Mouse (Mus musculus) lung, embryonic 14.5 days (tissue): ENCODE results near the gene Ccsap. TPM values are rescaled to one million over a fixed set of nuclear protein-coding genes. Genes with fewer than 3 reads are reported as not detected.

Experiments used
- ATAC-seq: fragments of 200-750 bp; cut with Nextera tagmentation; 2 replicates; pipeline ENCODE4 v1.8.0; 2017; ENCODE audit warnings: mild to moderate bottlenecking, moderate TSS enrichment, moderate library complexity; ENCODE audit not compliant: insufficient read depth
- DNase-seq: peaks from one replicate; pipeline ENCODE4 v3.0.0-alpha.2; 2015
- H3K27ac ChIP-seq: fragments of 300-500 bp; sonication (generic); 2 replicates; pipeline ENCODE4 v1.5.1; 2014; ENCODE audit warnings: low read depth, mild to moderate bottlenecking, moderate library complexity
- H3K27me3 ChIP-seq: fragments of 300-500 bp; sonication (generic); 2 replicates; pipeline ENCODE4 v1.6.1; 2014; ENCODE audit warnings: low read length, control low read depth; ENCODE audit not compliant: insufficient read depth
- H3K36me3 ChIP-seq: fragments of 300-500 bp; sonication (generic); 2 replicates; pipeline ENCODE4 v1.6.1; 2014; ENCODE audit warnings: control low read depth; ENCODE audit not compliant: insufficient read depth
- H3K4me1 ChIP-seq: fragments of 300-500 bp; sonication (generic); 2 replicates; pipeline ENCODE4 v1.6.1; 2014; ENCODE audit warnings: antibody characterized with exemption, control low read depth; ENCODE audit not compliant: insufficient read depth
- H3K4me2 ChIP-seq: fragments of 300-500 bp; sonication (generic); 2 replicates; pipeline ENCODE4 v1.6.1; 2014; ENCODE audit warnings: mild to moderate bottlenecking
- H3K4me3 ChIP-seq: fragments of 300-500 bp; sonication (generic); 2 replicates; pipeline ENCODE4 v1.5.1; 2014; ENCODE audit warnings: low read depth, low read length
- H3K9ac ChIP-seq: fragments of 300-500 bp; sonication (generic); 2 replicates; pipeline ENCODE4 v1.6.1; 2014
- H3K9me3 ChIP-seq: fragments of 300-500 bp; sonication (generic); 2 replicates; pipeline ENCODE4 v1.6.1; 2016; ENCODE audit warnings: low read depth, low read length, control low read depth
- CTCF ChIP-seq: IDR thresholded peaks from 2 replicates; pipeline ENCODE4 v1.5.1; 2016; ENCODE audit warnings: antibody characterized with exemption, low read depth
- WGBS: fragments of 180-500 bp; shearing (Covaris S2); extraction: QIAGEN DNeasy Blood & Tissue Kit; methylation state at CpG from one replicate; pipeline ENCODE4 v1.1.7; 2014; 5-methylcytosine and 5-hydroxymethylcytosine counted together
- polyA plus RNA-seq: library from polyadenylated mRNA; unstranded; fragments of >200 nt; fragmentation: Nextera tagmentation; extraction: Ambion mirVana; gene quantifications from 2 replicates; pipeline ENCODE4 v1.2.1, GENCODE M21; 2014

The Ccsap gene
- 5.6 and 7.1 TPM in 2 replicates for polyA plus RNA-seq

GRCm38 (mm10) chr8:123859648-123860259 is at the start of gene Ccsap:
Ccsap (minus strand) TSS chr8:123860209.
- H3K27me3 ChIP-seq, result peaks cover 16% of the 10 kb centered on the region; the same call in 1 of the 2 replicates
- peak; percentile 69; the same call in 1 of the 2 replicates for ATAC-seq
- H3K4me3 ChIP-seq, result peak within 1 kb of the TSS; percentile 75
- H3K9me3 ChIP-seq, result no peaks in the 10 kb centered on the region
- H3K4me1 ChIP-seq, result no peaks in the 10 kb centered on the region
- H3K4me2 ChIP-seq, result peak within 1 kb of the TSS; percentile 96
- DNase-seq, result peak; percentile 56
- TF ChIP-seq CTCF, result no peak
- 2% methylated on average over 48 of the region's 48 CpGs for WGBS
- H3K36me3 ChIP-seq, result no peaks in the 10 kb centered on the region
- H3K27ac ChIP-seq, result peak within 1 kb of the TSS; percentile 62; the same call in 1 of the 2 replicates
- peak within 1 kb of the TSS; percentile 71 for H3K9ac ChIP-seq

GRCm38 (mm10) chr8:123907604-123908003 is 47.6 kb upstream of the Ccsap start:
- WGBS, result 93% methylated on average over 6 of the region's 6 CpGs
- Histone ChIP-seq H3K27ac (no peak overlapping the region), H3K4me2 (no peak overlapping the region), H3K9ac (no peak overlapping the region), H3K4me1 (no peaks in the 10 kb centered on the region), H3K4me3 (no peak overlapping the region), H3K36me3 (peaks cover 94% of the 10 kb centered on the region), H3K27me3 (no peaks in the 10 kb centered on the region), H3K9me3 (no peaks in the 10 kb centered on the region)
- DNase-seq (no peak), ATAC-seq (no peak)
- no peak for TF ChIP-seq CTCF

GRCm38 (mm10) chr8:123902653-123903052 is 42.6 kb upstream of the Ccsap start:
- H3K4me2 ChIP-seq, result no peak overlapping the region
- H3K27me3 ChIP-seq, result no peaks in the 10 kb centered on the region
- WGBS, result 80% methylated on average over 7 of the region's 7 CpGs
- H3K9me3 ChIP-seq, result no peaks in the 10 kb centered on the region
- H3K36me3 ChIP-seq, result peaks cover 78% of the 10 kb centered on the region
- ATAC-seq (no peak), DNase-seq (peak; percentile 46)
- TF ChIP-seq CTCF, result no peak
- H3K27ac ChIP-seq, result no peak overlapping the region
- H3K4me3 ChIP-seq, result no peak overlapping the region
- no peaks in the 10 kb centered on the region for H3K4me1 ChIP-seq
- no peak overlapping the region for H3K9ac ChIP-seq

GRCm38 (mm10) chr8:123899366-123899765 is 39.4 kb upstream of the Ccsap start:
- no peak overlapping the region for H3K4me3 ChIP-seq
- H3K9ac ChIP-seq, result no peak overlapping the region
- H3K27me3 ChIP-seq, result peaks cover 17% of the 10 kb centered on the region
- H3K36me3 ChIP-seq, result peaks cover 50% of the 10 kb centered on the region
- no peaks in the 10 kb centered on the region for H3K4me1 ChIP-seq
- DNase-seq, result no peak
- ATAC-seq, result no peak
- H3K27ac ChIP-seq, result no peak overlapping the region
- no peak overlapping the region for H3K4me2 ChIP-seq
- TF ChIP-seq CTCF, result no peak
- WGBS, result 82% methylated on average over 7 of the region's 7 CpGs
- no peaks in the 10 kb centered on the region for H3K9me3 ChIP-seq

- Histone ChIP-seq H3K27ac (no peak overlapping the region), H3K4me1 (no peaks in the 10 kb centered on the region), H3K4me3 (no peak overlapping the region), H3K36me3 (peaks cover 42% of the 10 kb centered on the region), H3K27me3 (peaks cover 25% of the 10 kb centered on the region), H3K4me2 (no peak overlapping the region), H3K9ac (no peak overlapping the region), H3K9me3 (no peaks in the 10 kb centered on the region)
- no peak for ATAC-seq
- no peak for TF ChIP-seq CTCF
- 83% methylated on average over 5 of the region's 5 CpGs for WGBS
- DNase-seq, result no peak
Measured at GRCm38 (mm10) chr8:123898576-123898975, 38.6 kb upstream of the Ccsap start.

- H3K4me1 ChIP-seq, result no peaks in the 10 kb centered on the region
- no peak overlapping the region for H3K4me2 ChIP-seq
- ATAC-seq (no peak), DNase-seq (no peak)
- H3K4me3 ChIP-seq, result no peak overlapping the region
- peaks cover 24% of the 10 kb centered on the region for H3K36me3 ChIP-seq
- TF ChIP-seq CTCF, result no peak
- 50% methylated on average over 10 of the region's 10 CpGs for WGBS
- no peak overlapping the region for H3K9ac ChIP-seq
- no peak overlapping the region for H3K27ac ChIP-seq
- no peaks in the 10 kb centered on the region for H3K9me3 ChIP-seq
- peaks cover 43% of the 10 kb centered on the region for H3K27me3 ChIP-seq
Measured at GRCm38 (mm10) chr8:123896774-123897173, 36.8 kb upstream of the Ccsap start.

- Histone ChIP-seq H3K9me3 (no peaks in the 10 kb centered on the region), H3K9ac (no peak overlapping the region), H3K36me3 (peaks cover 20% of the 10 kb centered on the region), H3K4me3 (no peak overlapping the region), H3K4me1 (no peaks in the 10 kb centered on the region), H3K27me3 (peaks cover 47% of the 10 kb centered on the region), H3K27ac (no peak overlapping the region), H3K4me2 (no peak overlapping the region)
- no peak for TF ChIP-seq CTCF
- ATAC-seq, result no peak
- WGBS, result 47% methylated on average over 14 of the region's 14 CpGs
- no peak for DNase-seq
Measured at GRCm38 (mm10) chr8:123896366-123896761, 36.4 kb upstream of the Ccsap start.
